Mouse (Mus musculus) bone marrow, adult 2 months (tissue): ENCODE results near the gene 4930415O20Rik. TPM values are rescaled to one million over a fixed set of nuclear protein-coding genes. Genes with fewer than 3 reads are reported as not detected.
A peak's percentile ranks its signal among the peaks of the same experiment; 100 is the strongest.

Source experiments
- H3K27ac ChIP-seq: fragments of 200-500 bp; 2 replicates; pipeline ENCODE4 v1.5.1; 2012; ENCODE audit warnings: low read depth, mild to moderate bottlenecking, control low read depth, inconsistent platforms, low read length; ENCODE audit not compliant: control insufficient read depth, poor library complexity, insufficient read depth
- H3K4me1 ChIP-seq: fragments of 200-500 bp; 2 replicates; pipeline ENCODE4 v1.6.1; 2011; ENCODE audit warnings: low read length; ENCODE audit not compliant: control insufficient read depth, insufficient read depth
- H3K4me3 ChIP-seq: fragments of 200-500 bp; replicated peaks from 2 replicates; pipeline ENCODE3; 2011; ENCODE audit warnings: mild to moderate bottlenecking, low read depth, low read length, control low read depth; ENCODE audit not compliant: control insufficient read depth
- CTCF ChIP-seq: fragments of 200-500 bp; IDR thresholded peaks from 2 replicates; pipeline ENCODE4 v1.5.1; 2011; ENCODE audit warnings: low read length, control low read depth; ENCODE audit not compliant: control insufficient read depth, insufficient read depth
- POLR2A ChIP-seq: fragments of 200-500 bp; IDR thresholded peaks from 2 replicates; pipeline ENCODE4 v1.6.1; 2011; ENCODE audit warnings: low read depth, mild to moderate bottlenecking, control low read depth, low read length, borderline replicate concordance; ENCODE audit not compliant: control insufficient read depth
- WGBS: fragments of 180-500 bp; shearing (Covaris S2); methylation state at CpG from one replicate; pipeline ENCODE4 v1.1.7; 2018; 5-methylcytosine and 5-hydroxymethylcytosine counted together
- polyA plus RNA-seq: library from polyadenylated mRNA; stranded (reverse); fragments of >200 nt; gene quantifications from 2 replicates; pipeline ENCODE4 v1.2.4, GENCODE M21; 2011; ENCODE audit warnings: low replicate concordance; ENCODE audit not compliant: missing spikeins, insufficient read depth, insufficient read length

4930415O20Rik gene
- polyA plus RNA-seq, result not detected in 2 replicates

DNA sequence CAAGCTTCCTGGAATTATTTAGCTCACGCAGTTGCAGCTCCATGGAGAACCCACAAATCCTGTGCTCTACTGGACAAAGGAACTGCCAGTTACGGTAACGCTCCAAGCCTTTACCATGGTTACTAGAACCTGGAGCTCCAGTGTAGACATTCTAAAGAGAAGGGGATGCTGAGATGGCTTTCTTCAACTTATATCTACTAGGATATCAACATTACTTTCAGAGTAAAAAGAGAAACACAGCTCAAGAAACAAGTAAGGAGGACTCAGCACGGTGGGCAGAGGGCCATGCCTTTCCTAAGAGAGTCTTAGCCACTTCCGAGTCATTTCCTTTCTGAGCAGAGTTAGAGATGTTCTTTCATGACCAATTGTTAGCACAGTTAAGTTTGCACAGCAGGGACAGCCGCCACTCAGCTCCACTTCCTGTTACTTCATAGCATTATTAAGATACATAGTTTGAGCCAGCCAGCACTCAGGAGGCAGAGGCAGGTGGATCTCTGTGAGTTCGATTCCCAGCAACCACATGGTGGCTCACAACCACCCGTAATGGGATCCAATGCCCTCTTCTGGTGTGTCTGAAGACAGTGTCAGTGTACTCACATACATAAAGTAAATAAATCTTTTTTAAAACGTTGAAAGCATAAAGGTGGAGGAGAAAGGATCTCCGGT, at the start of gene 4930415O20Rik, which contains the start of gene Ccnt1:
TSS of gene 4930415O20Rik (plus strand) at position 132 of the 666 bp plus-strand sequence.
TSS of gene Ccnt1 (minus strand) at position 51 of the 666 bp plus-strand sequence.
- Histone ChIP-seq H3K4me1 (no peaks in the 10 kb centered on the region; the same call in 1 of the 2 replicates), H3K27ac (peak within 1 kb of the TSS; percentile 28; the same call in 1 of the 2 replicates), H3K4me3 (peak within 1 kb of the TSS; percentile 1)
- 43% methylated on average over 10 of the region's 10 CpGs for WGBS
- no peak for TF ChIP-seq CTCF
- TF ChIP-seq POLR2A, result no peak

DNA sequence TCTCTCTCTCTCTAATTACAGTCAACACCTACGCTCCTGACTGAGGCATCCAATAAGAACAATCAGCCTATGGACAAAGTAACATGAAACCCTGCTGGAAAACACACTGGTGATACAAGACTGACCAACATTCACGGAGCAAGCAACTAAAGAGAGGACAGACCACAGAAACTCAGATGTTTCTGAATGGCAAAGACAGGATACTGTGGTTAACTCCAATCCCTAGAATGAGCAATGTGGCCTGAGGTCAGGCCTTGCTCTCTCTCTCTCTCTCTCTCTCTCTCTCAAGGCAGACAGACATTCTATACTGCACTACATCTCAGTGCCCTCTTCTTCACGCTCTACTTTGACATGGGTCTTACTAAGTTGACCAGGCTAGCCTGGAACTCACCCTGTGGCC, 49.6 kb upstream of the 4930415O20Rik start:
- H3K4me3 ChIP-seq, result no peak overlapping the region
- 71% methylated on average over 3 of the region's 3 CpGs for WGBS
- no peak for TF ChIP-seq POLR2A
- no peak for TF ChIP-seq CTCF
- no peaks in the 10 kb centered on the region for H3K4me1 ChIP-seq
- no peak overlapping the region for H3K27ac ChIP-seq

DNA sequence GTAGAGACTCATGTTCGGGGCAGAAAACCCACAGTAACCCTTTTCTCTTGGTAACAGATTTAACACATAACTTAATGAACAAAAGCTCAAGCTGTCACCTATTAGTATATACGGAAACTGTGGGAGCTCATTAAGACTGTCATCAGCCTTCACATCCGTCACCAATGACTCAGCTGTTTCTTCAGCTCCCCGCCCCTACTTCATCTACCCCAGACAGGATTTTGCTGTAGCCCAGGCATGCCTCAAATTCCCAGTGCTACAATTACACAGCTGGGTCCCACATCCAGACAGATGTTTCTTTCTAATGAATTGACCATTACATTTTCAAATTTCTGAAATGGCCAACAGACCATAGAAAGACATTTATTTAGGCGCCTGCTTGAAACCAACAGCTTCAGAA, 44.7 kb upstream of the 4930415O20Rik start:
- H3K27ac ChIP-seq, result no peak overlapping the region
- no peaks in the 10 kb centered on the region for H3K4me1 ChIP-seq
- H3K4me3 ChIP-seq, result no peak overlapping the region
- TF ChIP-seq POLR2A (no peak), CTCF (no peak)
- WGBS, result 60% methylated on average over 5 of the region's 5 CpGs

DNA sequence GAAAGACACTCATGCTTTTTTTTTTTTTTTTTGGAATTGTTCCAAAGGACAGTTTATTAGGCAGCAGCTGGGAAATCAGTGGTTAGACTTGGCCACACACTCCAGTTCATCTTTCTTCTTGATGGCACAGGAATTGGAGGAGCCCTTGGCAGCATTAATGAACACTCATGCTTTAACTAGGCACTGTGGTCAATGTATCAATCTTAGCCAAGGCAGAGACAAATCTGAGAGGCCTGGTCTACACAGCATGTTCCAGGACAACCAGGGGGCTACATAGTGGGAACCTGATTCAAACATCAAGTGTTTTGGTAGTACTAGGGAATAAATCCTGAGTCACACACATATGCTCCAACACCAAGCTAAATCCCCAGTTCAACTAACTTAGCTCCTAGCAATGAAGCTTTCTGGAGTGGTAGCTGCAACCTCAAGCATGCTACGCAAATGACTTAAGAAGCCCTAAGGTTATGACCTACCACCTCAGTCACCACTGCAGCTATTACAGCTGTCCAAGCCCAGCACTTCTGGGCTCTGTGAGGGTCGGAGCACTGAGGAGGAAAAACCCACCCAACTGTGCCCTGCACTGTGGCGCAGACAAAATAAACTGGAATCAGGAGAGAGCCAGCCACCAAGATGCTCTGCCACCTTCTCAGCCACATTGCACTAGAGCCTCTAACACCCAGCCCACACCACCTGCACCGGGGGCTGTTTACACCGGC, 43.6 kb upstream of the 4930415O20Rik start:
- WGBS, result 95% methylated on average over 5 of the region's 5 CpGs
- H3K27ac ChIP-seq, result no peak overlapping the region

DNA sequence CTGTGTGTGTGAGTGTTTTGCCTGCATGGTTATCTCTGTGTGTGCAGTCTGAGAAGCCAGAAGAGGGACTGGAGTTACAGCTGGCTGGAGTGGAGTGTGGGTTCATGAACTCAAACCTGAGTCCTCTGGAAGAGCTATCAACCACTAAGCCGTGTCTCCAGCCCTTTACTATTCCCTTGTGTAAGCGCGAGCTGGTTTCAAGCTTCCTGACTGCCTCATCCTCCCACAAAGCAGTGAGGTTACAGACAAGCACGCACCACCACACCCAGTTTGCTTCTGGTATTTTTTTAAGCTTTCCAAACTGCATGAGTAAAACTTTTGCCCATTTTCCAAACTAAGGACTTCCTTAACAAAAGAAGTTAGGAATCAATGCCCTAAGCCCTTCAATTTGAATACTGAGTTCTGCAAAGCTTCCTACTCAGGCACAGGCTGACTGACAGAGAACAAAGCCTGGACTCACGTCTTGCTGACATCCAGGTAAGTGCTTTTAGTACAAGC, 42.7 kb upstream of the 4930415O20Rik start:
- no peak overlapping the region for H3K4me3 ChIP-seq
- H3K27ac ChIP-seq, result no peak overlapping the region
- 81% methylated on average over 5 of the region's 5 CpGs for WGBS
- H3K4me1 ChIP-seq, result no peaks in the 10 kb centered on the region; the same call in 1 of the 2 replicates
- TF ChIP-seq POLR2A, result no peak
- no peak for TF ChIP-seq CTCF

More for the DNA sequence above, 43.6 kb upstream of the 4930415O20Rik start:
- Histone ChIP-seq H3K4me1 (no peaks in the 10 kb centered on the region), H3K4me3 (no peak overlapping the region)
- TF ChIP-seq POLR2A (no peak), CTCF (no peak)

DNA sequence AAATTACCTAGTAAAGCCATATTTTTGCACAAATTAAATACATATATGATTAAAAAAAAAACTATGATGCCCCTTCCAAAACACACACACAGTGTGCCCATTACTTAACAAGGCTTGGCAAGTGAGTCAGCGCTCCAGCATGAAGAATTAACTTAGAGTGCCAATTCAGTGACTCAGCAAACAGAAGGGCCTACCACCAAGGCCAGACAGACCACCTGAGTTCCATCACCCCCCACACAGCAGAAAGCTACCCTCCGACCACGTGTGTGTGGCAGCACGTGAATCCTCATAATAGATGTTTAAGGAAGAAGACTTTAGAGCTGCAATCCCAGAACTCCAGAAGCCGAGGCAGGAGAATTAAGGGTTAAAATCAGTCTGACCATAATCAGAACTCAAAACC, 38.5 kb upstream of the 4930415O20Rik start:
- WGBS, result 12% methylated on average over 5 of the region's 5 CpGs
- H3K27ac ChIP-seq, result no peak overlapping the region
- H3K4me1 ChIP-seq, result no peaks in the 10 kb centered on the region; the same call in 1 of the 2 replicates
- TF ChIP-seq CTCF (no peak), POLR2A (no peak)
- peak overlapping the region; percentile 5 for H3K4me3 ChIP-seq

DNA sequence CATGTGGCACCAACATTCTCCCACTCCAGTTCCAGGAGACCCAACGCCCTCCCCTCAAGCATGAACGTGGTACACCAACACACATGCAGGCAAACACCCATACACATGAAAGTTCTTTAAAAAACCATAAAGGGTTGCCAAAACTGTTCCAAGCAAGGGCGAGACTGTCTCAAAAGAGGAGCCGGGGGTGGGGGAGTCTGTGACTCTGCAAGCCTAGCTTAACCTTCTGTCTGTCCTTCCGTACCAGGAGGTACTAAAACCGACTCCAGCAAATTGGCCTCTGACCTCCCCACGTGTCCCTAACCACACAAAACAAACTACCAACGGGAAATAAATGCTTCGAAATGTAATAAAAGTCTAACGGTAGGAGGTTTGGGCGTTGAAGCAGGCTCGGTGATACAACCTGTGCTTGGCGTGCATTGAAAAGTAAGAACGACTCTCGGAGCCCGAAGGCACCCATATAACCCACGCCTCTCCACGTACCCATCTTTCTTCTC, 37.7 kb upstream of the 4930415O20Rik start:
- under 1% methylated on average over 18 of the region's 18 CpGs for WGBS
- Histone ChIP-seq H3K27ac (no peak overlapping the region), H3K4me3 (peak overlapping the region; percentile 49), H3K4me1 (no peaks in the 10 kb centered on the region; the same call in 1 of the 2 replicates)
- TF ChIP-seq POLR2A (no peak), CTCF (no peak)

DNA sequence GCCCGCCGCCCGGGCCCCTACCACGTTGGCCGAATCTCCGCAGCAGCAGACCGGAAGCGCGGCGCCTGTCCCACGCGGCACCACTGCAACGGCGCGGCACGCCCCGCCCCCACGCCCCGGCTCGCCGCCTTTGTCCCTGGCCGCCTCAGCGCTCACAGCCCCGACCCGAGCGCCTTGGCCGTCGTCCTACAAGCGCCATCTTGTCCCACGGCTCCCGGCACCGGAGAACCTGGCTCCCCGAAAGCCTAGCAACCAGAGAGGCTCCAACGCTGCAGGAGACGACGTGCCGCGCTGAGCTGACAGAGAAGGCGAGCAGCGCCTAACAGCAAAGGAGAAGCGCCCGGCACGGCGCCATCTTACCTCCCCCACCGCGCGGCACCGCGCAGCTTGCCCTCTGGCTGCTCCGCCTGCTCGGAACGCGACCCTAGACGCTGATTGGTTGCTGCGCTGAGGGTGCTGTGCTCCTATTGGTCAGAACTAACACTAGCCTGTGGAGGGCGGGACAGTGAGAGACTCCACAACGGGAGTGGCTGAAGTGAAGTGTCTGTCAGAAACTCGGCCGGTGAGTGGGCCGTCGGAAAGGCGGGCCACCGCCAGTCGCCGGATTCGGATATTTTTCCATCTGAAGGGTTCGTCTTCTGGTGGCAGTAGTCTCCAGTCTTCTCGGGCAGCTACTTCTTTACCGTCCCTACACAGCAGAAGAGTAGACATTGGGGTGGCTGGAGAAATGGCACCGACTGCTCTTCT, 36.8 kb upstream of the 4930415O20Rik start, which contains the start of gene Kansl2:
TSS of gene Kansl2 (minus strand) at position 384 of the 747 bp plus-strand sequence.
- WGBS, result under 1% methylated on average over 70 of the region's 70 CpGs

More for the DNA sequence above, 36.8 kb upstream of the 4930415O20Rik start, which contains the start of gene Kansl2:
- Histone ChIP-seq H3K27ac (peak within 1 kb of the TSS; percentile 97), H3K4me3 (peak within 1 kb of the TSS; percentile 84), H3K4me1 (no peaks in the 10 kb centered on the region; the same call in 1 of the 2 replicates)
- peak; percentile 19; the same call in 1 of the 2 replicates for TF ChIP-seq CTCF
- peak; percentile 98; the same call in 1 of the 2 replicates for TF ChIP-seq POLR2A
